Mouse (Mus musculus) CH12.LX (cell line): ENCODE data around the gene Gm5800. TPM values are rescaled to one million over a fixed set of nuclear protein-coding genes. Genes with fewer than 3 reads are reported as not detected.
"Not testable (repeated sequence)": the region's sequence is repeated elsewhere in the genome, so short reads cannot be mapped to it uniquely, and the experiment has no call there.

ENCODE experiments used
- DNase-seq: peaks from one replicate; pipeline ENCODE4 v3.0.0-alpha.2; 2013; ENCODE audit errors: extremely low read depth
- H3K27ac ChIP-seq: 2 replicates; pipeline ENCODE4 v1.5.1; 2012; ENCODE audit warnings: low read depth, mild to moderate bottlenecking, control low read depth, moderate library complexity; ENCODE audit not compliant: insufficient read depth
- H3K27me3 ChIP-seq: replicated peaks from 2 replicates; pipeline ENCODE3; 2012; ENCODE audit warnings: inconsistent platforms
- H3K36me3 ChIP-seq, 2 experiments: replicated peaks in 1 of 2; 2 replicates each; pipeline versions ENCODE3 to v1.6.1; 2012; ENCODE audit warnings: inconsistent platforms in 1 of 2, low read length in 1 of 2, mild to moderate bottlenecking in 1 of 2, mixed read lengths in 1 of 2, moderate library complexity in 1 of 2; ENCODE audit not compliant: control insufficient read depth in 1 of 2, insufficient read depth in 1 of 2
- H3K4me1 ChIP-seq, 2 experiments: 2 replicates each; pipeline ENCODE4 v1.6.1; 2012; ENCODE audit warnings: inconsistent platforms in 1 of 2, moderate library complexity in 1 of 2; ENCODE audit not compliant: insufficient read depth in 2 of 2, control insufficient read depth in 1 of 2
- H3K4me2 ChIP-seq: 2 replicates; pipeline ENCODE4 v1.6.1; 2012; ENCODE audit warnings: low read depth, mild to moderate bottlenecking, control low read depth; ENCODE audit not compliant: poor library complexity, insufficient read depth, severe bottlenecking
- H3K4me3 ChIP-seq, 3 experiments: fragments of 150-350 bp in 1 of 3; sonication (generic) in 1 of 3; replicated peaks in 1 of 3; 2 replicates each; pipeline versions ENCODE3 to v1.5.1; 2011 to 2012; ENCODE audit warnings: low read depth in 2 of 3, low read length in 2 of 3, mild to moderate bottlenecking in 2 of 3, moderate library complexity in 2 of 3, control low read depth in 1 of 3, improper control_type of control experiment in 1 of 3, inconsistent platforms in 1 of 3, mixed read lengths in 1 of 3; ENCODE audit not compliant: poor library complexity in 1 of 3
- H3K79me2 ChIP-seq: replicated peaks from 2 replicates; pipeline ENCODE4 v1.6.1; 2012; ENCODE audit warnings: mild to moderate bottlenecking, moderate library complexity; ENCODE audit not compliant: control insufficient read depth, poor library complexity, insufficient read depth, severe bottlenecking; ENCODE audit errors: extremely low read depth
- H3K9ac ChIP-seq: 2 replicates; pipeline ENCODE4 v1.6.1; 2012; ENCODE audit warnings: low read depth, mild to moderate bottlenecking, control low read depth, moderate library complexity; ENCODE audit not compliant: insufficient read depth
- H3K9me3 ChIP-seq: replicated peaks from 2 replicates; pipeline ENCODE3; 2012; ENCODE audit warnings: low read length, inconsistent platforms, mixed read lengths
- BHLHE40 ChIP-seq: IDR thresholded peaks from 2 replicates; pipeline ENCODE4 v1.6.1; 2011; ENCODE audit warnings: mild to moderate bottlenecking, low read depth, low read length, improper control_type of control experiment
- CHD2 ChIP-seq: IDR thresholded peaks from 2 replicates; pipeline ENCODE4 v1.6.1; 2011; ENCODE audit warnings: low read length, improper control_type of control experiment
- ELF1 ChIP-seq: IDR thresholded peaks from 2 replicates; pipeline ENCODE4 v1.6.1; 2014; ENCODE audit warnings: low read depth, mild to moderate bottlenecking, inconsistent platforms, low read length, improper control_type of control experiment
- ETS1 ChIP-seq: conservative IDR thresholded peaks from 2 replicates; pipeline ENCODE4 v1.6.1; 2012; ENCODE audit warnings: low read depth, mild to moderate bottlenecking, inconsistent platforms, low read length, improper control_type of control experiment, moderate library complexity
- GABPA ChIP-seq: IDR thresholded peaks from 2 replicates; pipeline ENCODE4 v1.6.1; 2012; ENCODE audit warnings: low read depth, low read length, improper control_type of control experiment, inconsistent platforms; ENCODE audit not compliant: insufficient replicate concordance
- HCFC1 ChIP-seq: IDR thresholded peaks from 2 replicates; pipeline ENCODE4 v1.6.1; 2012; ENCODE audit warnings: low read depth, mild to moderate bottlenecking, inconsistent platforms, low read length, improper control_type of control experiment
- JUND ChIP-seq: conservative IDR thresholded peaks from 2 replicates; pipeline ENCODE4 v1.6.1; 2011; ENCODE audit warnings: low read depth, low read length, improper control_type of control experiment
- KAT2A ChIP-seq: IDR thresholded peaks from 2 replicates; pipeline ENCODE4 v1.6.1; 2012; ENCODE audit warnings: low read length, improper control_type of control experiment, inconsistent platforms; ENCODE audit not compliant: insufficient replicate concordance
- MAFK ChIP-seq: IDR thresholded peaks from 2 replicates; pipeline ENCODE4 v1.6.1; 2011; ENCODE audit warnings: low read length, improper control_type of control experiment; ENCODE audit not compliant: insufficient replicate concordance
- MAX ChIP-seq: IDR thresholded peaks from 2 replicates; pipeline ENCODE4 v1.6.1; 2011; ENCODE audit warnings: low read length, improper control_type of control experiment
- MAZ ChIP-seq: IDR thresholded peaks from 2 replicates; pipeline ENCODE4 v1.6.1; 2012; ENCODE audit warnings: low read depth, mild to moderate bottlenecking, inconsistent platforms, low read length, improper control_type of control experiment, moderate library complexity
- MEF2A ChIP-seq: IDR thresholded peaks from 2 replicates; pipeline ENCODE4 v1.6.1; 2014; ENCODE audit warnings: low read depth, mild to moderate bottlenecking, inconsistent platforms, low read length, improper control_type of control experiment, borderline replicate concordance
- MXI1 ChIP-seq: IDR thresholded peaks from 2 replicates; pipeline ENCODE4 v1.6.1; 2011; ENCODE audit warnings: mild to moderate bottlenecking, low read depth, low read length, improper control_type of control experiment
- NRF1 ChIP-seq: IDR thresholded peaks from 2 replicates; pipeline ENCODE4 v1.6.1; 2014; ENCODE audit warnings: low read depth, mild to moderate bottlenecking, inconsistent platforms, low read length, improper control_type of control experiment, moderate library complexity
- PAX5 ChIP-seq: IDR thresholded peaks from 2 replicates; pipeline ENCODE4 v1.6.1; 2012; ENCODE audit warnings: low read length, inconsistent platforms, mixed read lengths
- POLR2A ChIP-seq: IDR thresholded peaks from 2 replicates; pipeline ENCODE4 v1.6.1; 2011; ENCODE audit warnings: low read depth, mild to moderate bottlenecking, improper control_type of control experiment, low read length
- POLR2AphosphoS2 ChIP-seq: IDR thresholded peaks from 2 replicates; pipeline ENCODE4 v1.6.1; 2011; ENCODE audit warnings: low read depth, low read length, improper control_type of control experiment
- RAD21 ChIP-seq: IDR thresholded peaks from 2 replicates; pipeline ENCODE4 v1.6.1; 2011; ENCODE audit warnings: low read depth, mild to moderate bottlenecking, low read length, improper control_type of control experiment, moderate library complexity
- RCOR1 ChIP-seq: conservative IDR thresholded peaks from 2 replicates; pipeline ENCODE4 v1.6.1; 2012; ENCODE audit warnings: low read depth, mild to moderate bottlenecking, inconsistent platforms, low read length, improper control_type of control experiment
- SIN3A ChIP-seq: IDR thresholded peaks from 2 replicates; pipeline ENCODE4 v1.6.1; 2012; ENCODE audit warnings: low read length, improper control_type of control experiment, inconsistent platforms
- SMC3 ChIP-seq: IDR thresholded peaks from 2 replicates; pipeline ENCODE4 v1.6.1; 2011; ENCODE audit warnings: low read depth, low read length, improper control_type of control experiment
- USF2 ChIP-seq: conservative IDR thresholded peaks from 2 replicates; pipeline ENCODE4 v1.6.1; 2011; ENCODE audit warnings: low read depth, low read length, improper control_type of control experiment
- ZMIZ1 ChIP-seq: IDR thresholded peaks from 2 replicates; pipeline ENCODE4 v1.6.1; 2012; ENCODE audit warnings: low read depth, mild to moderate bottlenecking, inconsistent platforms, low read length, improper control_type of control experiment
- ZNF384 ChIP-seq: IDR thresholded peaks from 2 replicates; pipeline ENCODE4 v1.6.1; 2012; ENCODE audit warnings: low read depth, low read length, improper control_type of control experiment, inconsistent platforms
- dilution Hi-C: fragments of 300-500 bp; cut with MboI; formaldehyde crosslinking; loops from 2 replicates; pipeline ENCODE4 v1.14.3; 2020; ENCODE audit warnings: low sequenced_read_pairs; ENCODE audit not compliant: extremely low pct_unique_long_range_greater_than_20kb, extremely low pct_ligation_motif_present
- in situ Hi-C: fragments of 300-500 bp; cut with MboI; formaldehyde crosslinking; loops from 3 replicates; pipeline ENCODE4 v1.14.3; 2019; ENCODE audit warnings: low sequenced_read_pairs, low pct_ligation_motif_present, low pct_unique_long_range_greater_than_20kb, mixed read lengths
- polyA plus RNA-seq: library from polyadenylated mRNA; unstranded; fragments of >175 nt; gene quantifications from 2 replicates; pipeline ENCODE4 v1.2.1, GENCODE M21; 2012; ENCODE audit warnings: low read depth; ENCODE audit not compliant: insufficient read length
- total RNA-seq, 2 experiments: library from RNA; depleted of rRNA; stranded (reverse); fragments of 300-350 nt in 1 of 2; fragments of >200 nt in 1 of 2; gene quantifications; 2 replicates each; pipeline ENCODE4 v1.2.3; 2012 to 2014

The Gm5800 gene
- total and polyA plus RNA-seq, 3 experiments, result not detected

DNA sequence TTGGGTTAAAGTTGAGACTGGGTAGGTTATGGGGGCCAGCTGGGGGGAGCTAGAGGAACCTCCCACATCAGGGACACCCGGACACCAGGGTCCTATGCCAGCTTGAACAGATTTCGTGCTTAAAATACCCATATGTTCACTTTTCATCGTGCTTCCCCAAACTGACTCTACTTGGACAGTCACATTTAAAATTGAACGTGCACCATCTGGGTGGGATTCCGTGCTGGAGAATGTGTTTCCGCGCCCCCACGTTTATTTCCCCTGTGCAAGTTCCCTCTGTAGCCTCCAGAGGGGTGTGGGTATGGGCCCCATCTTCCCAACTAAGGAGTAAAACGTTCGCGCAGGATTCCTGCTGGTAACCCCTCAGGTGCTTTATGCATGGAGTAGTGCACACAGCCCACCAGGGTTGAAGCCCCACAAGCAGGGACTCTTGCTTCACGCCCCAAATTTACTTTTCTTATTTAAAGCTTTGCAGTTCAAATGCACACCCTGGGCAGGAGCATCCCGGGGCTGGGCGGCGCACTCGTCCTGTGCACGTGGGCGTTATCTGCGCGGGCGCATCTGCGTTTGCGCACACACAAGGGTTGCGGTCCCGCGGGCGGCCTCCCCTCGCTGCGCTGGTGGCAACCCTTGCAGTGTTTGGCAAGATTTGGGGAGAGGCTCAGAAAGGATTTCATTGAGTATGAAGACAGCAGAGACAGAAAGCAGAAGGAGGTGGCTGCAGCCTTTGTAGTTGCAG, 21.6 kb upstream of the Gm5800 start:
- Histone ChIP-seq H3K4me3 (no peak overlapping the region), H3K27me3 (no peaks in the 10 kb centered on the region), H3K9ac (no peak overlapping the region), H3K27ac (no peak overlapping the region), H3K36me3 (peaks cover 0 to 5% of the 10 kb centered on the region in 2 experiments), H3K79me2 (no peaks in the 10 kb centered on the region), H3K9me3 (no peaks in the 10 kb centered on the region), H3K4me2 (no peak overlapping the region), H3K4me1 (peaks cover 0 to 3% of the 10 kb centered on the region in 2 experiments; a peak in 1 of 4 replicates)
- dilution Hi-C loops, result no loop called here
- in situ Hi-C loops, result no loop called here
- no peak for DNase-seq
- no peak for TF ChIP-seq POLR2AphosphoS2
- TF ChIP-seq ZMIZ1, result no peak
- TF ChIP-seq USF2, result no peak
- TF ChIP-seq GABPA, result no peak
- no peak for TF ChIP-seq MXI1
- TF ChIP-seq CHD2, result no peak
- TF ChIP-seq PAX5, result no peak
- no peak for TF ChIP-seq RCOR1
- no peak for TF ChIP-seq ETS1
- no peak for TF ChIP-seq BHLHE40
- TF ChIP-seq NRF1, result no peak
- TF ChIP-seq ELF1, result no peak
- TF ChIP-seq MAX, result no peak
- no peak for TF ChIP-seq ZNF384
- no peak for TF ChIP-seq HCFC1
- TF ChIP-seq POLR2A, result no peak
- no peak for TF ChIP-seq SMC3
- no peak for TF ChIP-seq MAFK
- no peak for TF ChIP-seq JUND
- no peak for TF ChIP-seq RAD21

DNA sequence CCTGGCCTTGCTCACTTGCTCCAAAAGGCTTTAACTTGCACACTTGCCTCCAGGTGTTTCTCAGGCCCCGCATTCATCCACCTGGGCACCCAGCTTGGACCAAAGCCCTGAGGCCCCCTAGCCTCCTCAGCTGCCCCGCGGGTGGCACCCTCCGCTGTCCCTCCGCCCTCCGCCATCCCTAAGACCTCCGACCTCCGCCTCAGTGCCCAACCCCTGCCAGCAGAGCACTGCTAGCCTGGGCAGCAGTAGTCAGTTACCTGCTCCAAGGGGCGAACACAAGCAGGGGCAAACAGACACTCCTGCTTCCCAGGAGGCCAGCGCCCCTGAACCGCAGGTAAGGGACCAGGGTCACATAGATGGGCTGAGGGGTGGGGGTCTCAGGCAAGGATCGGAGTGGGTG, 21.0 kb upstream of the Gm5800 start:
- no peaks in the 10 kb centered on the region for H3K27me3 ChIP-seq
- H3K4me2 ChIP-seq, result no peak overlapping the region
- no peak overlapping the region for H3K4me3 ChIP-seq
- no peak overlapping the region for H3K27ac ChIP-seq
- peaks cover 0 to 5% of the 10 kb centered on the region in 2 experiments for H3K36me3 ChIP-seq
- TF ChIP-seq HCFC1 (no peak), POLR2AphosphoS2 (no peak), MAZ (no peak), MAX (no peak), MAFK (no peak), NRF1 (no peak), USF2 (no peak), ETS1 (no peak), KAT2A (no peak), RCOR1 (no peak), CHD2 (no peak), SIN3A (no peak), ZMIZ1 (no peak), POLR2A (no peak), ELF1 (no peak), PAX5 (no peak), MEF2A (no peak), JUND (no peak)
- H3K79me2 ChIP-seq, result no peaks in the 10 kb centered on the region
- DNase-seq, result no peak
- in situ Hi-C loops (no loop called here), dilution Hi-C loops (no loop called here)
- H3K4me1 ChIP-seq, result peaks cover 0 to 3% of the 10 kb centered on the region in 2 experiments; a peak in 1 of 4 replicates
- H3K9ac ChIP-seq, result no peak overlapping the region
- H3K9me3 ChIP-seq, result no peaks in the 10 kb centered on the region

- H3K27ac ChIP-seq, H3K79me2 ChIP-seq, H3K4me3 ChIP-seq, H3K27me3 ChIP-seq, DNase-seq, dilution Hi-C loops, H3K4me2 ChIP-seq, H3K9ac ChIP-seq, in situ Hi-C loops, H3K4me1 ChIP-seq, H3K36me3 ChIP-seq, H3K9me3 ChIP-seq: not testable (repeated sequence)
These were observed 21.6 kb downstream of the Gm5800 start, which contains the start of gene Gm17079 for GRCm38 (mm10) chr14:51695368-51695767. Gm17079 (minus strand) TSS chr14:51695468.
